Mouse (Mus musculus) lung, embryonic 14.5 days (tissue): ENCODE measurements around the gene Nkapd1. TPM values are rescaled to one million over a fixed set of nuclear protein-coding genes. Genes with fewer than 3 reads are reported as not detected.

Source experiments
- ATAC-seq: fragments of 200-750 bp; cut with Nextera tagmentation; 2 replicates; pipeline ENCODE4 v1.8.0; 2017; ENCODE audit warnings: mild to moderate bottlenecking, moderate TSS enrichment, moderate library complexity; ENCODE audit not compliant: insufficient read depth
- DNase-seq: peaks from one replicate; pipeline ENCODE4 v3.0.0-alpha.2; 2015
- H3K27ac ChIP-seq: fragments of 300-500 bp; sonication (generic); 2 replicates; pipeline ENCODE4 v1.5.1; 2014; ENCODE audit warnings: low read depth, mild to moderate bottlenecking, moderate library complexity
- H3K27me3 ChIP-seq: fragments of 300-500 bp; sonication (generic); 2 replicates; pipeline ENCODE4 v1.6.1; 2014; ENCODE audit warnings: low read length, control low read depth; ENCODE audit not compliant: insufficient read depth
- H3K36me3 ChIP-seq: fragments of 300-500 bp; sonication (generic); 2 replicates; pipeline ENCODE4 v1.6.1; 2014; ENCODE audit warnings: control low read depth; ENCODE audit not compliant: insufficient read depth
- H3K4me1 ChIP-seq: fragments of 300-500 bp; sonication (generic); 2 replicates; pipeline ENCODE4 v1.6.1; 2014; ENCODE audit warnings: antibody characterized with exemption, control low read depth; ENCODE audit not compliant: insufficient read depth
- H3K4me2 ChIP-seq: fragments of 300-500 bp; sonication (generic); 2 replicates; pipeline ENCODE4 v1.6.1; 2014; ENCODE audit warnings: mild to moderate bottlenecking
- H3K4me3 ChIP-seq: fragments of 300-500 bp; sonication (generic); 2 replicates; pipeline ENCODE4 v1.5.1; 2014; ENCODE audit warnings: low read depth, low read length
- H3K9ac ChIP-seq: fragments of 300-500 bp; sonication (generic); 2 replicates; pipeline ENCODE4 v1.6.1; 2014
- H3K9me3 ChIP-seq: fragments of 300-500 bp; sonication (generic); 2 replicates; pipeline ENCODE4 v1.6.1; 2016; ENCODE audit warnings: low read depth, low read length, control low read depth
- CTCF ChIP-seq: IDR thresholded peaks from 2 replicates; pipeline ENCODE4 v1.5.1; 2016; ENCODE audit warnings: antibody characterized with exemption, low read depth
- WGBS: fragments of 180-500 bp; shearing (Covaris S2); extraction: QIAGEN DNeasy Blood & Tissue Kit; methylation state at CpG from one replicate; pipeline ENCODE4 v1.1.7; 2014; 5-methylcytosine and 5-hydroxymethylcytosine counted together
- polyA plus RNA-seq: library from polyadenylated mRNA; unstranded; fragments of >200 nt; fragmentation: Nextera tagmentation; extraction: Ambion mirVana; gene quantifications from 2 replicates; pipeline ENCODE4 v1.2.1, GENCODE M21; 2014

Nkapd1 gene
- polyA plus RNA-seq, 1 experiment from 2014 or later, result 21.9 TPM

GRCm38 (mm10) chr9:50565173-50565572 is 52.1 kb downstream of the Nkapd1 start:
- Histone ChIP-seq H3K4me1 (peaks cover 3% of the 10 kb centered on the region; the same call in 1 of the 2 replicates), H3K27me3 (no peaks in the 10 kb centered on the region), H3K9me3 (no peaks in the 10 kb centered on the region), H3K36me3 (no peaks in the 10 kb centered on the region), H3K4me3 (no peak overlapping the region), H3K27ac (no peak overlapping the region), H3K4me2 (no peak overlapping the region), H3K9ac (no peak overlapping the region)
- WGBS, result 66% methylated on average over 7 of the region's 7 CpGs
- DNase-seq, result no peak
- TF ChIP-seq CTCF, result no peak
- ATAC-seq, result no peak

- WGBS, result 78% methylated on average over 2 of the region's 2 CpGs
- H3K9ac ChIP-seq, result no peak overlapping the region
- no peak for DNase-seq
- H3K4me1 ChIP-seq, result peaks cover 3% of the 10 kb centered on the region; the same call in 1 of the 2 replicates
- no peak overlapping the region for H3K4me2 ChIP-seq
- no peak for ATAC-seq
- no peak for TF ChIP-seq CTCF
- H3K9me3 ChIP-seq, result no peaks in the 10 kb centered on the region
- H3K36me3 ChIP-seq, result no peaks in the 10 kb centered on the region
- H3K27me3 ChIP-seq, result no peaks in the 10 kb centered on the region
- no peak overlapping the region for H3K27ac ChIP-seq
- no peak overlapping the region for H3K4me3 ChIP-seq
Observed at GRCm38 (mm10) chr9:50561918-50562360, 55.3 kb downstream of the Nkapd1 start.

GRCm38 (mm10) chr9:50561145-50561917 is 55.9 kb downstream of the Nkapd1 start, which contains the start of gene Tex12:
Gene Tex12, minus strand, starts transcription at chr9:50561325.
- H3K9me3 ChIP-seq, result no peaks in the 10 kb centered on the region
- no peaks in the 10 kb centered on the region for H3K27me3 ChIP-seq
- H3K4me1 ChIP-seq, result peaks cover 3% of the 10 kb centered on the region; the same call in 1 of the 2 replicates
- no peak within 1 kb of the TSS for H3K4me2 ChIP-seq
- no peak for TF ChIP-seq CTCF
- 80% methylated on average over 38 of the region's 38 CpGs for WGBS
- no peak for DNase-seq
- no peak within 1 kb of the TSS for H3K27ac ChIP-seq
- H3K4me3 ChIP-seq, result no peak within 1 kb of the TSS
- ATAC-seq, result no peak
- H3K9ac ChIP-seq, result no peak within 1 kb of the TSS
- no peaks in the 10 kb centered on the region for H3K36me3 ChIP-seq

Other genes with a start within 250 kb of the Nkapd1 start
- 0.11 and 0.26 TPM in 2 replicates for gene Plet1, start 122.9 kb downstream of the Nkapd1 start, polyA plus RNA-seq
- 61.1 and 61.3 TPM in 2 replicates for gene Pts, start 88.7 kb downstream of the Nkapd1 start, polyA plus RNA-seq
- 6.6 and 7.8 TPM in 2 replicates for gene Il18, start 62.6 kb downstream of the Nkapd1 start, polyA plus RNA-seq
- 0.17 and 0.26 TPM in 2 replicates for gene Bco2, start 62.3 kb downstream of the Nkapd1 start, polyA plus RNA-seq
- gene Tex12, start 56.1 kb downstream of the Nkapd1 start, polyA plus RNA-seq, result not detected in 2 replicates
- 288 and 300 TPM in 2 replicates for gene Sdhd, start 13.7 kb downstream of the Nkapd1 start, polyA plus RNA-seq
- gene Timm8b, start 13.6 kb downstream of the Nkapd1 start, polyA plus RNA-seq, result 224 and 244 TPM in 2 replicates
- 3.8 and 4.5 TPM in 2 replicates for gene Pih1d2, start 143 bp downstream of the Nkapd1 start, polyA plus RNA-seq
- 53.7 and 55.3 TPM in 2 replicates for gene Dlat, start 42.3 kb upstream of the Nkapd1 start, polyA plus RNA-seq
- gene Dixdc1, start 122.1 kb upstream of the Nkapd1 start, polyA plus RNA-seq, result 11.6 and 12.1 TPM in 2 replicates
- 9.7 and 10.0 TPM in 2 replicates for gene 2310030G06Rik, start 129.1 kb upstream of the Nkapd1 start, polyA plus RNA-seq
- 41.1 and 64.3 TPM in 2 replicates for gene Cryab, start 133.9 kb upstream of the Nkapd1 start, polyA plus RNA-seq
- gene Hspb2, start 134.9 kb upstream of the Nkapd1 start, polyA plus RNA-seq, result 3.4 and 6.0 TPM in 2 replicates
- gene Fdxacb1, start 150.8 kb upstream of the Nkapd1 start, polyA plus RNA-seq, result 15.2 and 15.3 TPM in 2 replicates
- gene Alg9, start 157.6 kb upstream of the Nkapd1 start, polyA plus RNA-seq, result 39.5 and 43.7 TPM in 2 replicates
- 29.1 and 30.3 TPM in 2 replicates for gene 1110032A03Rik, start 158.1 kb upstream of the Nkapd1 start, polyA plus RNA-seq
- gene Ppp2r1b, start 227.8 kb upstream of the Nkapd1 start, polyA plus RNA-seq, result 72.9 and 73.7 TPM in 2 replicates